Mouse (Mus musculus) small intestine, adult 2 months (tissue): Measurements from ENCODE around the gene C87436. TPM values are rescaled to one million over a fixed set of nuclear protein-coding genes. Genes with fewer than 3 reads are reported as not detected.

Experiments
- H3K27ac ChIP-seq: fragments of 200-500 bp; 2 replicates; pipeline ENCODE4 v1.5.1; 2012; ENCODE audit warnings: low read depth, low read length, control low read depth, inconsistent platforms; ENCODE audit not compliant: insufficient read depth
- H3K27me3 ChIP-seq: fragments of 200-500 bp; 2 replicates; pipeline ENCODE4 v1.6.1; 2012; ENCODE audit warnings: mild to moderate bottlenecking, moderate library complexity, low read length, inconsistent platforms; ENCODE audit not compliant: control insufficient read depth, insufficient read depth
- H3K36me3 ChIP-seq: fragments of 200-500 bp; 2 replicates; pipeline ENCODE4 v1.6.1; 2012; ENCODE audit warnings: mild to moderate bottlenecking, low read length, control low read depth, inconsistent platforms; ENCODE audit not compliant: control insufficient read depth, insufficient read depth
- H3K4me1 ChIP-seq: fragments of 200-500 bp; 2 replicates; pipeline ENCODE4 v1.6.1; 2012; ENCODE audit warnings: low read length, inconsistent platforms, mixed read lengths; ENCODE audit not compliant: control insufficient read depth, insufficient read depth, insufficient read length
- H3K4me3 ChIP-seq: fragments of 200-500 bp; 2 replicates; pipeline ENCODE4 v1.5.1; 2012; ENCODE audit warnings: low read depth, mild to moderate bottlenecking, control low read depth, inconsistent platforms, low read length, moderate library complexity
- CTCF ChIP-seq: fragments of 200-500 bp; IDR thresholded peaks from 2 replicates; pipeline ENCODE4 v1.5.1; 2012; ENCODE audit warnings: low read depth, mild to moderate bottlenecking, control low read depth, inconsistent platforms, low read length, moderate library complexity, mixed read lengths; ENCODE audit not compliant: insufficient replicate concordance, insufficient read length; ENCODE audit errors: extremely low read depth
- POLR2A ChIP-seq: fragments of 200-500 bp; IDR thresholded peaks from 2 replicates; pipeline ENCODE4 v1.6.1; 2012; ENCODE audit warnings: low read depth, mild to moderate bottlenecking, control low read depth, inconsistent platforms, low read length, moderate library complexity
- WGBS: fragments of 180-500 bp; shearing (Covaris S2); methylation state at CpG from one replicate; pipeline ENCODE4 v1.1.7; 2018; 5-methylcytosine and 5-hydroxymethylcytosine counted together
- polyA plus RNA-seq: library from polyadenylated mRNA; depleted of rRNA; stranded (reverse); fragments of >200 nt; gene quantifications from 2 replicates; pipeline ENCODE4 v1.2.3, GENCODE M21; 2012

The C87436 gene
- polyA plus RNA-seq, 1 experiment, result 4.1 TPM

DNA sequence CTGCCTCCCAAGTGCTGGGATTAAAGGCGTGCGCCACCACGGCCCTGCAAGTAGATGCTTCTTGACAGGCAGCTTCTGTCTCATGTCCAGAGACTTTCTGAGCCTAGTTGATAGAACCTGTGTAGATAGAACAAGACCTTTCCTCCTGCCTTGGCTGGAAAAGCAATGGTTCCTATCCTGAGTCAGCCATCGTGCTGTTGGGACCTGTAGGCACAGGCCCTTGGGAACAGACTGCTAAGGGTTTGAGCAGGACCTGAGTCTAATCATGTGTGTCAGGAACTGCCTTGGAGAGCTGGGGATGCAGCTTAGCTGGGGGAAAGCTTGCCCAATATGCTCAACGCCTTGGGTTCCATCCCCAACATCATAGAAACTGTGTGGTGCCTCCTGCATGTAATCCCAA lies 35.9 kb downstream of the C87436 start:
- Histone ChIP-seq H3K36me3 (0 out of 2 replicates have a peak, but pooled peaks cover 6% of the 10 kb centered on the region), H3K4me3 (no peak overlapping the region), H3K4me1 (peaks cover 14% of the 10 kb centered on the region), H3K27me3 (no peaks in the 10 kb centered on the region), H3K27ac (no peak overlapping the region)
- 98% methylated on average over 5 of the region's 5 CpGs for WGBS
- no peak for TF ChIP-seq CTCF
- no peak for TF ChIP-seq POLR2A

- Histone ChIP-seq H3K27me3 (no peaks in the 10 kb centered on the region), H3K4me1 (peaks cover 14% of the 10 kb centered on the region), H3K4me3 (no peak overlapping the region), H3K27ac (no peak overlapping the region), H3K36me3 (0 out of 2 replicates have a peak, but pooled peaks cover 2% of the 10 kb centered on the region)
- TF ChIP-seq POLR2A (no peak), CTCF (no peak)
Observed at GRCm38 (mm10) chr6:86474646-86475181, 36.5 kb downstream of the C87436 start.

DNA sequence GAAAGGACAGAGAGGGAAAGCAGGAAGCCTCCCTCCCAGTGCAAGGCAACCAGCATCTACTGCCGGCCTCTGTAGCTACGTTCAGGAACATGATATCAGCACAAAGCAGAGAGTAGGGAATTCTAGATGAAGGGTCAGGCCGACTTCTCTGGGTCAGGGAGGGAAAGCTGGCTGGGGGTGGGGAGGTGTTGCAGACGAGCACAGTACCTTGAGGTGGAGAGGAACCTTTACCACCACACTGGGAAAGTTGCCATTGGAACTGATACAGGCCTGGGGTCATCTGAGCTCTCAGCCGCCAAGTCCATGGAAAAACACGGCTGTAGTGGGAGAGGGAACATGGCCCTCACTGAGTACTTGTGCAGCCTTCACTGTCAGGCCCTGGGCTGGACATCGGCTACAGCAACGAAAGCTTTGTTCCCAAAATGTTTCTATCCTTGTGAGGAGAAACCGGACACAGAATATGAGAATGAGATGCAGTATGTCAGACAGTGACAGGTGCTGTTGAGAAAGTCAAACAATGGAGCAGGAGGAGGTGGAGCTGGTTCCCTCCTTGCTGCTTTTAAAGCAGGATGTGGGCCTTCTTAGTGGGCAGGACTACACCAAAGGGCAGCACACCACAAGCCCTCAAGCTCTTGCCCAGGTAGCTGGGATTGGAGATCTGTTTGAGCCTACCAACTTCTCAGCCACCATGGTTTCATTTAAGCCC lies 37.4 kb downstream of the C87436 start:
- Histone ChIP-seq H3K4me1 (peaks cover 14% of the 10 kb centered on the region), H3K27ac (peak overlapping the region; percentile 24), H3K27me3 (no peaks in the 10 kb centered on the region), H3K36me3 (no peaks in the 10 kb centered on the region), H3K4me3 (no peak overlapping the region)
- TF ChIP-seq CTCF, result no peak
- TF ChIP-seq POLR2A, result no peak
- 61% methylated on average over 9 of the region's 9 CpGs for WGBS

DNA sequence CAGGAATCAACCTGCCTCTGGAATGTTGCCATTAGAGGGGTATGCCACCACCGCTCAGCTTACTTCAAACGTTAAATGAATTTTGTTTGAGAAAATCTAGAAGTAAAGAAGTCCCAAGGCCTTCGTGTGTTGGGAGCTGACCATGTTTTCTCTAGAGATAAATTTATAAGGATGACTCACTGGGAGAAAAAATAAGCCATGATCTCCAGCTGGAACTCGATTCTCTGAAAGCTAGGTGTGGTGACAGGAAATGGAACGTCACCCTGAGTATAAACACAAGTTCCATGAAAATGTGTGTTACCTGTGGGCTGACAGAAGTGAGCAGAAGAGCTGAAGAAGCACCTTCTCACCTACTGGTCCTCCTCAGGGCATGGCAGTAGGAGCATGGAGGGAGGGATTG lies 38.8 kb downstream of the C87436 start:
- Histone ChIP-seq H3K4me1 (peaks cover 12% of the 10 kb centered on the region), H3K4me3 (no peak overlapping the region), H3K27me3 (no peaks in the 10 kb centered on the region), H3K36me3 (no peaks in the 10 kb centered on the region), H3K27ac (peak overlapping the region; percentile 35)
- TF ChIP-seq POLR2A (no peak), CTCF (no peak)
- WGBS, result 61% methylated on average over 5 of the region's 5 CpGs

GRCm38 (mm10) chr6:86479311-86479710 lies 41.1 kb downstream of the C87436 start:
- 80% methylated on average over 3 of the region's 3 CpGs for WGBS
- Histone ChIP-seq H3K27me3 (no peaks in the 10 kb centered on the region), H3K4me1 (peaks cover 9% of the 10 kb centered on the region; the same call in 1 of the 2 replicates), H3K4me3 (no peak overlapping the region), H3K36me3 (no peaks in the 10 kb centered on the region), H3K27ac (no peak overlapping the region)
- TF ChIP-seq POLR2A (no peak), CTCF (no peak)

GRCm38 (mm10) chr6:86479816-86480188 lies 41.6 kb downstream of the C87436 start:
- H3K27ac ChIP-seq, result no peak overlapping the region; the same call in 1 of the 2 replicates
- peaks cover 9% of the 10 kb centered on the region; the same call in 1 of the 2 replicates for H3K4me1 ChIP-seq
- no peak overlapping the region for H3K4me3 ChIP-seq
- H3K27me3 ChIP-seq, result no peaks in the 10 kb centered on the region
- TF ChIP-seq POLR2A (no peak), CTCF (no peak)
- H3K36me3 ChIP-seq, result no peaks in the 10 kb centered on the region

GRCm38 (mm10) chr6:86480189-86480831 lies 42.1 kb downstream of the C87436 start:
- WGBS, result 52% methylated on average over 9 of the region's 9 CpGs
- Histone ChIP-seq H3K36me3 (no peaks in the 10 kb centered on the region), H3K4me3 (peak overlapping the region; percentile 49), H3K27me3 (no peaks in the 10 kb centered on the region), H3K27ac (peak overlapping the region; percentile 35), H3K4me1 (peaks cover 9% of the 10 kb centered on the region; the same call in 1 of the 2 replicates)
- no peak for TF ChIP-seq CTCF
- TF ChIP-seq POLR2A, result no peak
